Mouse (Mus musculus): ENCODE results near the gene A730061H03Rik.
A peak's percentile ranks its signal among the peaks of the same experiment; 100 is the strongest.

A730061H03Rik gene

DNA sequence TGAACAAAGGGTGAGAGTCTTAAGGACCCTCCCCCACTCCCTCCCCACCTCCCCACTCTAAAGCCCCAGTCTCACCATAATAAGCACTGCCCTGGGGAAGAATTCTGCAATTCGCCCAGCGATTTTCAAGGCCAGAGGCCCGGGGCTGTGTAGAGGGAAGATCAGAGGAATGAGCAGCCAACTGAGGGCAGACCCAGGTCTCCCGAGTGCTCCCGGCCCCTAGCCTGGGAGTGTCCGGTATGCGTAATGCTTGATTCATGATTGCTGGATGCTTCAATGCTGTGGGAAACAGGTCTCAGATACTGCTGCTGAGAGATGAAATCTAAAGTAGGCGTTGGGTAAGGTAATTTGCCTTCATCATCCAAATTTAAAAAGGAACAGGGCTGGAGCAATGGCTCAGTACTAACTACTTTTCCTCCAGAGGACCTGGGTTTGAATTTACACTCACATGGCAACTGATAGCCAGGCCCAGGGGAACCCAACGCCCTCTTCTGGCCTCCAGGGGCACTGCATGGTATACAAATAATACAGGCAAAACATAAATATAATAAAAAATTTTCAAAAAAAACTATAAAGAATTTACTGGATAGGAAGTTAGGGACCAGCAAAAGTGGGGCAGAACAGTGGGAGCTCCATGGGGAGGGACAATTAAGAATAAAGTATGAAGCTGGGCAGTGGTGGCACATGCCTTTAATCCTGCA lies 21.9 kb upstream of the A730061H03Rik start:
- DNase-seq (ENCODE audit: low read depth, low spot score): peak; percentile 47

GRCm38 (mm10) chr14:55580731-55581130 lies 20.5 kb upstream of the A730061H03Rik start:
- no peak for DNase-seq (ENCODE audit: low read depth, low spot score)

GRCm38 (mm10) chr14:55579511-55580496 lies 19.6 kb upstream of the A730061H03Rik start:
- peak; percentile 42 for DNase-seq (ENCODE audit: low read depth, low spot score)

DNA sequence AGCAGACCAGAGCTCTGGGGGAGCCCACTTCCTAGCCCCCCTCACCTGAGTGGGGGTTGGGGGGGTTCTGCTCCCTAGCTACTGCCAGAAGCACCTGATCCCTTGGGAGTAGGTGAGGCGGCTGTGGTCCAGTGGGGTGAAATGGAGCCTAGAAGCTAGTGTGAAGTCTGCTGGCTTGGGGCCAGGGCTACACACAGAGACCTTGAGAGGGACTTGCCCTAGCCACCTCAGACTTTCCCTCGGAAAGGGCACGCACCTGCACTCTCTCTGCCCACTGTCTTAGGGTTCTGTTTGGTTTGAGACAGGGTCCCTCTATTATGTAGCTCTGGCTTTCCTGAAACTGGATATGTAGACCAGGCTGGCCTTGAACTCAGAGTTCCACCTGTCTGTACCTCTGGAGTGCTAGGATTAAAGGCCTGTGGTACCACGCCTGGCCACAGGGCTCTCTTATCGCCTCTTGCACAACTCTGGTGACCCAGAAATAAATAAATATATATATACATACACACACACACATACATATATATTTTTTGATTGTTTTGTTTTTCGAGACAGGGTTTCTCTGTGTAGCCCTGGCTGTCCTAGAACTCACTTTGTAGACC lies 18.6 kb upstream of the A730061H03Rik start:
- DNase-seq (ENCODE audit: low read depth, low spot score): no peak

DNA sequence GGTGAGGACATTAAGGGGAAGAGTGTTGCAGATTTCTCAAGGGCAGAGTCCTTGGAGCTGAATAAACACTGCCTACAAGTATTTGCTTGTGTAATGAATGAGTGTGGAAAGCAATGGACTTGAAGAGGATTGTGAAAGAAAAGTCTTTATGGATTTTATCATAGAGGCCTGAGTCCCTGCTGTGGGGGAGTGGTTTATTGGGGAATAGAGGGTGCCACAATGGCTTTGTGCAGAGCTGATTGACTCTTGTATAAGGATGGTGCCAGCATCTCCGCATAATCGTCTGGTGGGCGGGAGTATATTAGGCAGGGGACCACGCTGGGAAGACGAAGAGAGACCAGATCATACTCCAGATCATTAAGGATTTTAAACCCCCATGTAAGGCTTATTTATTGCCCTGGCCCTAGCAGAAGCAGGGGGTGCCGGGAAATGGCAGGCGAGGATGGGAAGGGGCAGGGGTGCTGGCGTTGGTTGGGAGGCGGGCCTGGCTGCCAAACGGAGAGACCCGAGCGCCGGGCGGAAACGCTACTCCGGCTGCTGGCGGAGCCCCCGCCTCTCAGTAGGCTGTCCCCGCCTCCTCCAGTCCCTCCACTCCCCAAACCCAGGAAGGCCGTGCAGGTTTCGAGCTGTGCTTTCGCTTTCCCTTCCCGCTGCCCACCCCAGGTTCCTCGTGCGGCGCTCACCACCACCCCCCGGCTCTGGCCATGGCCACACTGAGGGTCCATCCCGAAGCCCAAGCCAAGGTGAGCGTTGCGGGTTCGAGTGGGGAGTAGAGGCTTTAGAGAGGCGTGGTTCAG lies 17.9 kb upstream of the A730061H03Rik start, which contains the start of gene Psme1:
Gene Psme1, plus strand, starts transcription at position 253 of the 797 bp plus-strand sequence.
- DNase-seq (ENCODE audit: low read depth, low spot score): peak; percentile 70

- no peak for DNase-seq (ENCODE audit: low read depth, low spot score)
Observed at GRCm38 (mm10) chr14:55576376-55576775, 16.2 kb upstream of the A730061H03Rik start.

DNA sequence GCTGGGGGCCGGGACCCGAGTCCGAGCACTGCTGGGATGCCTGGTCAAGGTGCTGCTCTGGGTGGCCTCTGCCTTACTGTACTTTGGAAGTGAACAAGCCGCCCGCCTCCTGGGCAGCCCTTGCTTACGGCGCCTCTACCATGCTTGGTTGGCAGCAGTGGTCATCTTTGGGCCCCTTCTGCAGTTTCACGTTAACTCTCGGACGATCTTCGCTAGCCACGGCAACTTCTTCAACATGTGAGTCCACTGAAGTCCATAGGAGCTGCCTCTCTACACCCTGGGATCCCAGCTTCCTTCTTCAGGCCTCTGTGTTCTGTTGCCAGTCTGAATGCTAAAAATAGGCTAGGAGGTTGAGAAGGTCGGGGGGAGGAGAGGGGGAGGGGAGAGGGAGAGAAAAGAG lies 15.5 kb upstream of the A730061H03Rik start:
- no peak for DNase-seq (ENCODE audit: low read depth, low spot score)

GRCm38 (mm10) chr14:55575302-55575701 lies 15.1 kb upstream of the A730061H03Rik start, which contains the start of gene Fitm1:
Fitm1 (plus strand) TSS chr14:55575617.
- no peak for DNase-seq (ENCODE audit: low read depth, low spot score)

DNA sequence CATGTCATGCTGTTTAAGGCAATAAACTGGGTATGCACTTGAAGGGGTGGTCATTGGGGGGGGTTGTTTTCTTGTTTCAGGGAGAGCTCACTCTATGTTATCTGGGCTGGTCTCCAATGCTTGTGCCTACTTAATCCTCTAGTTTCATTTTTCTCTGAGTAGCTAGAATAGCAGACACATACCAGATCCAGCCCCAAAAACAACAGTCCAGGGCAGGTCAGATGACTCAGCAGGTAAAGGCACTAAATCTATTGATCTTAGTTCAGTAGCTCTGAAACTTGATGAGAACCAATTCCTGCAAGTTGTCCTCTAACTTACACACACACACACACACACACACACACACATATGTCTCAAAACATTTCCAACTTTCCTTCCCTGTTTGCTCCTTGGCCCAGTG lies 11.6 kb upstream of the A730061H03Rik start:
- no peak for DNase-seq (ENCODE audit: low read depth, low spot score)

- DNase-seq (ENCODE audit: low read depth, low spot score): no peak
Observed at GRCm38 (mm10) chr14:55570588-55570987, 10.4 kb upstream of the A730061H03Rik start.

- DNase-seq (ENCODE audit: low read depth, low spot score): no peak
Observed at GRCm38 (mm10) chr14:55567496-55567895, 7.3 kb upstream of the A730061H03Rik start.

DNA sequence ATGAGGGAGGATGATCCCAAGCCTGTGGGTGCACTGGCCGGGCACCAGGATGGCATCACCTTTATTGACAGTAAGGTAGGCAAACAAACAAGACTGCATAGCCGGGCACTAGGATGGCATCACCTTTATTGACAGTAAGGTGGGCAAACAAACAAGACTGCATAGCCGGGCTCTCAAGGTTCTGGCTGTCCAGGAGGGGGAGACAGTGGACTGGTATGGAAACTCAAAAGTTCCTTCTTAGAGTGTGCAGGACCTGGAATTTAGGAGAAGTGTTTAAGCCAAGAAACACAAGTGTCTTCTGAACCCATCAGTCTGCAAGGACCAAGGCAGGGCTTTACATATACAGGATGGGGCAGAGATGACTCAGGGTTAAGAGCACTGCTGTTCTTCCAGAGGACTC lies 5.5 kb upstream of the A730061H03Rik start:
- DNase-seq (ENCODE audit: low read depth, low spot score): no peak

DNA sequence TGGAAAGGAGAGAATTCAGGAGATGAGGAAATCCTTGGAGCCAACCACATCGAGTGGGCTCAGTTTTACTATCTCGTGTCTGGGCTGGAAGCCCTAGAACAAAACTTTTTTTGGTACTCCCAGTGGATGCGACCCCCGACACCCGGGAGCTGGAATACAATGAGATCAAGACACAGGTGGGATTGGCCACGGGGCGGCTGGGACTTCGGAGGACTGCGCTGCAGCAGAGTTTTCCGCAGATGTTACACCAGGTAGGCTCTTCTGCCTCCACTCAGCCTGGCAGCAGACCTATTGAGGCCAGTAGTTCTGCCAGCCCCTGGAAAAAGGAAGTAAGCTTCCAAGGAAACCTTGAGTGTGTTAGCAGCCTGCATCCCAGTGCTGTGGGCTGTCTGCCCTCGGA lies 3.0 kb upstream of the A730061H03Rik start:
- DNase-seq (ENCODE audit: low read depth, low spot score): no peak

- DNase-seq (ENCODE audit: low read depth, low spot score): no peak
Observed at GRCm38 (mm10) chr14:55561860-55562259, 1.7 kb upstream of the A730061H03Rik start.

DNA sequence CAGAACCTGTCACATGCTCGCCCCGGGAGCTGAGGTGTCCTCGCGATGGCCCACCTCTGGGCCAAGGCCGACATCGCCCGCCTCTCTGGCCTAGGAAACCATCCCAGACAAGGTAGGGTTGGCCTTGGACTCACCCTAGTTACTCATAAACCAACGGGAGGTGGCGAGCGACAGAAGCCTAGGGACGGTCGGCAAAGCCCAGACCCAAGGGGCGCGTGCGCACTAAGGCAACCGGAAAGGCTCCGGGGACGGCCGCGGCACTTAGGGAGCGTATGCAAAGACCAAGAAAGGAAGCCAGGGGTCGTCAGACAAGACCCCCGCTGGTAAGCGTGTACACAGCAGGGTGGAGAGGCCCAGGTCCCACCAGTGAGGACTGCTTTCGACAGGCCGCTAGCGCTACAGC lies 406 bp downstream of the A730061H03Rik start, which contains the start of gene Dcaf11:
Gene Dcaf11, plus strand, starts transcription at position 208 of the 403 bp plus-strand sequence.
- DNase-seq (ENCODE audit: low read depth, low spot score): peak; percentile 98

- DNase-seq (ENCODE audit: low read depth, low spot score): no peak
Observed at GRCm38 (mm10) chr14:55558740-55559448, 1.3 kb downstream of the A730061H03Rik start.

DNA sequence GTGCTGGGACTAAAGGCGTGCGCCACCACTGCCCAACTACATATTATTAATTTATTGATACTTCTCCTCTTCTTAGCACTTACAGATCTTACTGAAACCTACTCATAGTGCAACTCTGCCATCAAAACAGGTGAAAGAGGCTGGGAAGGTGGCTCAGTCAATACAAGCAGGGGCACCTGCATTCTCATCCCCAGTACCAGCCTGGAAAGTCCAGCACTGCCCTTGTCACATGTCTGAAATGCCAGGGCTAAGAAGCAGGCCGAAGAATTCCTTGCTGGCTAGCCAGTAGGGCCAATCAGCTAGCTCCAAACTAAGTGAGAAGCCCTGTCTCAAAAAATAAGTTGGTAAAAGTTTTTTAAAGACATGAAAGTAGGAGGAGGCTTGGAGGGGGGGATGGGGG lies 2.6 kb downstream of the A730061H03Rik start:
- DNase-seq (ENCODE audit: low read depth, low spot score): no peak

GRCm38 (mm10) chr14:55557003-55557402 lies 3.2 kb downstream of the A730061H03Rik start:
- DNase-seq (ENCODE audit: low read depth, low spot score): peak; percentile 85

- no peak for DNase-seq (ENCODE audit: low read depth, low spot score)
Observed at GRCm38 (mm10) chr14:55555788-55556187, 4.4 kb downstream of the A730061H03Rik start.

- DNase-seq (ENCODE audit: low read depth, low spot score): no peak
Observed at GRCm38 (mm10) chr14:55554635-55555034, 5.6 kb downstream of the A730061H03Rik start.

All from ES-CJ7 (cell line).